Mouse (Mus musculus) forebrain, embryonic 12.5 days (tissue): ENCODE results near the gene Ndrg4. TPM values are rescaled to one million over a fixed set of nuclear protein-coding genes. Genes with fewer than 3 reads are reported as not detected.

Experiments used
- ATAC-seq: fragments of 200-750 bp; cut with Nextera tagmentation; 2 replicates; pipeline ENCODE4 v1.8.0; 2017; ENCODE audit warnings: moderate TSS enrichment; ENCODE audit not compliant: low FRiP score
- H3K27ac ChIP-seq: fragments of 300-500 bp; sonication (generic); 2 replicates; pipeline ENCODE4 v1.5.1; 2016; ENCODE audit warnings: mild to moderate bottlenecking
- H3K27me3 ChIP-seq: fragments of 300-500 bp; sonication (generic); 2 replicates; pipeline ENCODE4 v1.6.1; 2016; ENCODE audit warnings: mild to moderate bottlenecking
- H3K36me3 ChIP-seq: fragments of 300-500 bp; sonication (generic); replicated peaks from 2 replicates; pipeline ENCODE4 v1.6.1; 2016; ENCODE audit warnings: mild to moderate bottlenecking
- H3K4me1 ChIP-seq: fragments of 300-500 bp; sonication (generic); 2 replicates; pipeline ENCODE4 v1.6.1; 2016
- H3K4me2 ChIP-seq: fragments of 300-500 bp; sonication (generic); 2 replicates; pipeline ENCODE4 v1.6.1; 2016; ENCODE audit warnings: mild to moderate bottlenecking, moderate library complexity
- H3K4me3 ChIP-seq: fragments of 300-500 bp; sonication (generic); replicated peaks from 2 replicates; pipeline ENCODE4 v1.5.1; 2016; ENCODE audit warnings: mild to moderate bottlenecking
- H3K9ac ChIP-seq: fragments of 300-500 bp; sonication (generic); 2 replicates; pipeline ENCODE4 v1.6.1; 2016; ENCODE audit warnings: mild to moderate bottlenecking
- H3K9me3 ChIP-seq: fragments of 300-500 bp; sonication (generic); 2 replicates; pipeline ENCODE4 v1.6.1; 2016
- WGBS: fragments of 180-500 bp; shearing (Covaris S2); methylation state at CpG from one replicate; pipeline ENCODE4 v1.1.7; 2016; 5-methylcytosine and 5-hydroxymethylcytosine counted together
- polyA plus RNA-seq: library from polyadenylated mRNA; unstranded; fragments of >200 nt; fragmentation: Nextera tagmentation; extraction: Ambion mirVana; gene quantifications from 2 replicates; pipeline ENCODE4 v1.2.1, GENCODE M21; 2016

Ndrg4 gene
- polyA plus RNA-seq, 1 experiment from 2014 or later, result 61.1 TPM

GRCm38 (mm10) chr8:95712395-95712794 lies 35.6 kb downstream of the Ndrg4 start:
- H3K27ac ChIP-seq, result no peak overlapping the region
- 88% methylated on average over 9 of the region's 9 CpGs for WGBS
- no peak overlapping the region for H3K4me3 ChIP-seq
- ATAC-seq, result no peak
- no peak overlapping the region for H3K4me2 ChIP-seq
- H3K9ac ChIP-seq, result no peak overlapping the region
- peaks cover 20% of the 10 kb centered on the region for H3K36me3 ChIP-seq
- H3K9me3 ChIP-seq, result no peaks in the 10 kb centered on the region
- no peaks in the 10 kb centered on the region for H3K27me3 ChIP-seq
- H3K4me1 ChIP-seq, result peaks cover 22% of the 10 kb centered on the region

DNA sequence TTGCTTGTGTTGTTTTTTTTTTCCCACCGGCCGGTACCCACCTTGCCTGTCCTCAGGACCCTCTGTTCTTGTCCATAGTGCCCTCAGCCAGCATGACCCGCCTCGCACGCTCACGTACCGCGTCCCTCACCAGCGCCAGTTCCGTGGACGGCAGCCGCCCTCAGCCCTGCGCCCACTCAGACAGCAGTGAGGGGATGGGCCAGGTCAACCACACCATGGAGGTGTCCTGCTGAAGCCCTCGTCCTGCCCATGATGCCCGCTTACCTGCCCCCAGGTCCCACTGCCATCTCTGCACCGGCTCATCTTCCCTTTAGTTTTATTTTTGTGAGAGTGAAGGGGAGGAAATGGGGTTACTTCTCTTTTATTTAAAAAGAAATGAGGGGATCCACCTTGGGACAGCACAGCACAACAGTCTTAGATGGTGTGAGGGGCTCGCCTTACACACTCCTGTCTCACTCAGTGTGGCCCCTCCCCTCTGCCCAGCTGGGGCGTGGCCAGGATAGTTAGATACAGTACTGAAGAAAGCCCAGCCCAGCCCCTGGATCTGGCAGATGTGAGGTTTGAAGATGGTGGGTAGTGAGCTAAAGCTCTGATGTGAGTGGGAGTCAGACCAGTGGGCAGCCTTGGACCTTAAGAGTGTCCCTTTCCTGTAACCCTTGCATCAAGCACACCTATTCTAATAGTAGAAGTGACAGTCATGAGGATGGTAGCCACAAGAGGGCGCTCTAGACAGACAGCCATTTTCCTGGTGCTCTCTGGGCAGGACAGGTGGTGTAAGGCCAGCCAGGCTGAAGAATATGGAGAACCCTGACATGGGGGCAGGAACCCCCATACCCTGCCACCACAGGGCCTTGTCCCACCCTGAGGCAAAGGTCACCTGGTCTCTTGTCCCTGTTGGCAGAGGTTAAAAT lies 36.6 kb downstream of the Ndrg4 start:
- peak; percentile 41; the same call in 1 of the 2 replicates for ATAC-seq
- Histone ChIP-seq H3K4me2 (no peak overlapping the region), H3K27ac (no peak overlapping the region), H3K36me3 (peaks cover 23% of the 10 kb centered on the region), H3K9me3 (no peaks in the 10 kb centered on the region), H3K27me3 (no peaks in the 10 kb centered on the region), H3K4me3 (no peak overlapping the region), H3K4me1 (peaks cover 22% of the 10 kb centered on the region), H3K9ac (no peak overlapping the region; the same call in 1 of the 2 replicates)
- 80% methylated on average over 19 of the region's 19 CpGs for WGBS

- Histone ChIP-seq H3K4me3 (no peak overlapping the region), H3K4me2 (no peak overlapping the region), H3K27me3 (no peaks in the 10 kb centered on the region), H3K36me3 (peaks cover 33% of the 10 kb centered on the region), H3K9me3 (no peaks in the 10 kb centered on the region), H3K9ac (no peak overlapping the region), H3K4me1 (peaks cover 22% of the 10 kb centered on the region), H3K27ac (no peak overlapping the region)
- 96% methylated on average over 4 of the region's 4 CpGs for WGBS
- no peak for ATAC-seq
Observed at GRCm38 (mm10) chr8:95714367-95714766, 37.6 kb downstream of the Ndrg4 start.

DNA sequence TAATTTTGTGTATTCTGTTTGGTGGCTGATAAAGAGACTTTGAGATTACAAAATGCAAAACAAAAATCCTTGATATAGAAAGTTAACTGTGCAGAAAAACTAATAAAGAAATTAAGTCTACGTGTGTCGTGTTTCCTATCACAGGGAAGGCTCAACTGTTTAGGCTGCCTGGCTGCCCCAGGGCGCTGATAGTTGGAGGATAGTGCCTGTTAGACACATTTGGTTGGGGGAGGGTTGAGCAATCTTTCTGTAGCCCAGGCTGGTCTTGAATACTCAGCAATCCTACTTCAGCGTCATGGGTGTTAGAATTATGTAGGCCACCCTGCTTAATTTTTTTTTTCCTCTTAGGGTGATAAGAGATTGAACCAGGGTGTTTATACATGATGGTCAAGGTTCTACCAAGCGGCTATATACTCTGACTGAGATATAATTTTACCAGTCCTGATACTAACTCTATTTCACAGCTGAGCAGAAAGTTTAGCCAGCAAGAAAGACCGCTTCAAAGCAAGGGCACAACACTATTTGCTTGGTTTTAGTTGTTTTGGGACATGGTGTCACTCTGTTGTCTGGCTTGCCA lies 38.1 kb downstream of the Ndrg4 start:
- peaks cover 22% of the 10 kb centered on the region for H3K4me1 ChIP-seq
- no peaks in the 10 kb centered on the region for H3K27me3 ChIP-seq
- no peak overlapping the region for H3K27ac ChIP-seq
- ATAC-seq, result no peak
- 86% methylated on average over 6 of the region's 6 CpGs for WGBS
- H3K9me3 ChIP-seq, result no peaks in the 10 kb centered on the region
- H3K4me2 ChIP-seq, result peak overlapping the region; percentile 94
- peaks cover 33% of the 10 kb centered on the region for H3K36me3 ChIP-seq
- H3K9ac ChIP-seq, result peak overlapping the region; percentile 87; the same call in 1 of the 2 replicates
- H3K4me3 ChIP-seq, result peak overlapping the region; percentile 83

GRCm38 (mm10) chr8:95715676-95716531 lies 39.1 kb downstream of the Ndrg4 start, which contains the start of gene Setd6:
TSS of gene Setd6 (plus strand) at chr8:95715881.
- peak within 1 kb of the TSS; percentile 68; the same call in 1 of the 2 replicates for H3K27ac ChIP-seq

GRCm38 (mm10) chr8:95716546-95717335 lies 40.0 kb downstream of the Ndrg4 start:
- 18% methylated on average over 21 of the region's 21 CpGs for WGBS

More at GRCm38 (mm10) chr8:95715676-95716531, 39.1 kb downstream of the Ndrg4 start, which contains the start of gene Setd6:
- peak; percentile 91 for ATAC-seq
- H3K4me2 ChIP-seq, result peak within 1 kb of the TSS; percentile 94
- peaks cover 36% of the 10 kb centered on the region for H3K36me3 ChIP-seq
- H3K4me1 ChIP-seq, result peaks cover 22% of the 10 kb centered on the region
- H3K9me3 ChIP-seq, result no peaks in the 10 kb centered on the region
- peak within 1 kb of the TSS; percentile 87 for H3K9ac ChIP-seq
- no peaks in the 10 kb centered on the region for H3K27me3 ChIP-seq
- WGBS, result under 1% methylated on average over 69 of the region's 79 CpGs
- H3K4me3 ChIP-seq, result peak within 1 kb of the TSS; percentile 83

GRCm38 (mm10) chr8:95727625-95728024 lies 50.8 kb downstream of the Ndrg4 start:
- Histone ChIP-seq H3K4me2 (no peak overlapping the region), H3K36me3 (peaks cover 87% of the 10 kb centered on the region), H3K27ac (no peak overlapping the region), H3K27me3 (no peaks in the 10 kb centered on the region), H3K9ac (no peak overlapping the region), H3K4me3 (no peak overlapping the region), H3K4me1 (no peaks in the 10 kb centered on the region), H3K9me3 (no peaks in the 10 kb centered on the region)
- no peak for ATAC-seq
- 92% methylated on average over 4 of the region's 4 CpGs for WGBS

More at GRCm38 (mm10) chr8:95716546-95717335, 40.0 kb downstream of the Ndrg4 start:
- H3K4me3 ChIP-seq, result peak overlapping the region; percentile 83
- H3K27ac ChIP-seq, result peak overlapping the region; percentile 68; the same call in 1 of the 2 replicates
- no peaks in the 10 kb centered on the region for H3K9me3 ChIP-seq
- peaks cover 40% of the 10 kb centered on the region for H3K36me3 ChIP-seq
- peaks cover 22% of the 10 kb centered on the region for H3K4me1 ChIP-seq
- peak overlapping the region; percentile 87 for H3K9ac ChIP-seq
- no peak for ATAC-seq
- no peaks in the 10 kb centered on the region for H3K27me3 ChIP-seq
- H3K4me2 ChIP-seq, result peak overlapping the region; percentile 94

- no peak overlapping the region for H3K27ac ChIP-seq
- H3K4me2 ChIP-seq, result no peak overlapping the region
- no peak overlapping the region for H3K4me3 ChIP-seq
- no peak overlapping the region for H3K9ac ChIP-seq
- H3K36me3 ChIP-seq, result peaks cover 85% of the 10 kb centered on the region
- 84% methylated on average over 7 of the region's 7 CpGs for WGBS
- H3K27me3 ChIP-seq, result no peaks in the 10 kb centered on the region
- no peak for ATAC-seq
- H3K4me1 ChIP-seq, result no peaks in the 10 kb centered on the region
- no peaks in the 10 kb centered on the region for H3K9me3 ChIP-seq
Observed at GRCm38 (mm10) chr8:95738596-95738995, 61.8 kb downstream of the Ndrg4 start.

DNA sequence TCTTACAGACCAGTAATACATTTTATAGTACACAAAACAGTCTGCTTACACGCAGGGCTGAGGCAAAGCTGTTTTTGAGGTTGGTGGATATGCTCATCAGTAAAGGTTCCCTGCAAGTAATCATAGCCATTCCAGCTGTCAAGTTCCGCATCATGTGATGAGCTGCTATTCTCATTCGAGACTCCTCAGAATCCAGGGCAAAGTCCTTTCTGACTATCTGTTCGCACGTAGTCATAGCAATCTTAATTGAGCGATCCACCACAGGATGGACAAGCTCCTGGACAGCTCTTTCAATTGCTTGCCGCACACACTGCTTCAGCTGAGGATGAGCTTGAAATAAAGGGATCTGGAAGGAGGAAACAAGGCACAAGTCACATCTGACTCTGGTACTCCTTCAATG lies 65.0 kb downstream of the Ndrg4 start:
- Histone ChIP-seq H3K4me2 (no peak overlapping the region), H3K9me3 (no peaks in the 10 kb centered on the region), H3K4me3 (no peak overlapping the region), H3K4me1 (no peaks in the 10 kb centered on the region), H3K27ac (no peak overlapping the region), H3K27me3 (no peaks in the 10 kb centered on the region), H3K9ac (no peak overlapping the region), H3K36me3 (peaks cover 92% of the 10 kb centered on the region)
- 93% methylated on average over 7 of the region's 7 CpGs for WGBS
- no peak for ATAC-seq

DNA sequence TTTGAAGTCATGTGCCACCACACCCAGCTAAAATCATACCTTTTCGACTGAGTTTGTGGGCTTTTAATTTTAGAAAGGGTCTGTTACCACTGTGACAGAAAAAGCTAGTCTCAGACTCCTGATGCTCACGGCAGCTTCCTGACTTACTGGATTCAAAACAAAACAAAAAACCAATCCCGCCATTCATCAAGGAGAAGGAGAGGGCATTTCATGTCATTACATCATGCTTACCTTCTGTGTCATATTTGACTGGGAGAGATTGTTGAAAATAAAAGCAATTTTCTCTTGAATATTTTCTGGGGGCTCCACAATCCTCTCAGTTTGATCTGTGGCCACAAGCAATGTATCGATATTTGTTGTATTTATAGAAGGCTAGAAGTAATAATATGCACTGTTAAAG lies 71.2 kb downstream of the Ndrg4 start:
- 93% methylated on average over 4 of the region's 4 CpGs for WGBS
- no peaks in the 10 kb centered on the region for H3K9me3 ChIP-seq
- no peak for ATAC-seq
- no peak overlapping the region for H3K27ac ChIP-seq
- no peaks in the 10 kb centered on the region for H3K27me3 ChIP-seq
- H3K4me2 ChIP-seq, result no peak overlapping the region
- H3K4me3 ChIP-seq, result no peak overlapping the region
- H3K36me3 ChIP-seq, result peaks cover 83% of the 10 kb centered on the region
- H3K4me1 ChIP-seq, result no peaks in the 10 kb centered on the region
- H3K9ac ChIP-seq, result no peak overlapping the region

DNA sequence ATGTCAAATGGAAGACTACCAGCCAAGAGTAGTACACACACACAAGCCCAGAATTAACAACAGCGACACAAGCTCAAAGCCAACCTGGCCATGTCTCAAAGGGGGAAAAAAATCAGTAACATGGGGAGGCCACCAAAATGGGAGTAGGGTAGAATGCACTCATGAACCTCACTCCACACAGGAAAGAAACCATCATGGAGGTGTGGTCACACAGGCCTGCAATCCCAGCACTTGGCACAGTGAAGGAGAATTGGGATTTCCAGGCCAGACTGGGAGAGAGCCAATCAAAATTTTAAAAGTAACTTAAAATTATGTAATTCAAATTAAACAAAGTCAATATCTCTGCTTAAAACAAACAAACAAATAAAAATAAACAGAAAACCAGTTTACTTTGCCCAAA lies 75.1 kb downstream of the Ndrg4 start:
- no peak overlapping the region for H3K4me3 ChIP-seq
- no peak overlapping the region for H3K27ac ChIP-seq
- no peaks in the 10 kb centered on the region for H3K9me3 ChIP-seq
- no peak overlapping the region for H3K4me2 ChIP-seq
- no peaks in the 10 kb centered on the region for H3K27me3 ChIP-seq
- ATAC-seq, result no peak
- H3K4me1 ChIP-seq, result no peaks in the 10 kb centered on the region
- H3K9ac ChIP-seq, result no peak overlapping the region
- peaks cover 78% of the 10 kb centered on the region for H3K36me3 ChIP-seq
- 100% methylated on average over 1 of the region's 1 CpGs for WGBS
